Mouse (Mus musculus) liver, postnatal 0 days (tissue): ENCODE results near the gene Peli2. TPM values are rescaled to one million over a fixed set of nuclear protein-coding genes. Genes with fewer than 3 reads are reported as not detected.

ENCODE experiments used
- ATAC-seq: fragments of 200-750 bp; cut with Nextera tagmentation; 2 replicates; pipeline ENCODE4 v1.8.0; 2017; ENCODE audit warnings: mild to moderate bottlenecking, moderate library complexity
- DNase-seq: peaks from one replicate; pipeline ENCODE4 v3.0.0-alpha.2; 2016
- H3K27ac ChIP-seq: fragments of 300-500 bp; sonication (generic); 2 replicates; pipeline ENCODE4 v1.5.1; 2014; ENCODE audit warnings: antibody characterized with exemption, moderate library complexity, mild to moderate bottlenecking, low read depth
- H3K27me3 ChIP-seq: fragments of 300-500 bp; sonication (generic); 2 replicates; pipeline ENCODE4 v1.6.1; 2014; ENCODE audit warnings: low read length, control low read depth, mixed read lengths; ENCODE audit not compliant: insufficient read depth
- H3K36me3 ChIP-seq: fragments of 300-500 bp; sonication (generic); replicated peaks from 2 replicates; pipeline ENCODE4 v1.6.1; 2014; ENCODE audit warnings: mild to moderate bottlenecking, control low read depth, low read length, moderate library complexity, mixed read lengths; ENCODE audit not compliant: insufficient read depth
- H3K4me1 ChIP-seq: fragments of 300-500 bp; sonication (generic); 2 replicates; pipeline ENCODE4 v1.6.1; 2014; ENCODE audit warnings: antibody characterized with exemption, mild to moderate bottlenecking, control low read depth; ENCODE audit not compliant: insufficient read depth
- H3K4me2 ChIP-seq: fragments of 300-500 bp; sonication (generic); 2 replicates; pipeline ENCODE4 v1.6.1; 2014; ENCODE audit warnings: low read depth, mild to moderate bottlenecking, low read length, moderate library complexity, mixed read lengths
- H3K4me3 ChIP-seq: fragments of 300-500 bp; sonication (generic); 2 replicates; pipeline ENCODE4 v1.5.1; 2014; ENCODE audit warnings: low read depth, low read length
- H3K9ac ChIP-seq: fragments of 300-500 bp; sonication (generic); replicated peaks from 2 replicates; pipeline ENCODE4 v1.6.1; 2014; ENCODE audit warnings: mild to moderate bottlenecking, moderate library complexity
- H3K9me3 ChIP-seq: fragments of 300-500 bp; sonication (generic); 2 replicates; pipeline ENCODE4 v1.6.1; 2016; ENCODE audit warnings: mild to moderate bottlenecking, control low read depth, low read length, mixed read lengths
- CTCF ChIP-seq: sonication (generic); IDR thresholded peaks from 2 replicates; pipeline ENCODE4 v1.5.1; 2016; ENCODE audit warnings: antibody characterized with exemption, low read depth
- EP300 ChIP-seq: IDR thresholded peaks from 2 replicates; pipeline ENCODE4 v1.6.1; 2016; ENCODE audit warnings: antibody characterized with exemption, low read depth, mild to moderate bottlenecking
- WGBS: fragments of 180-500 bp; shearing (Covaris S2); extraction: QIAGEN DNeasy Blood & Tissue Kit; methylation state at CpG from one replicate; pipeline ENCODE4 v1.1.7; 2014; ENCODE audit not compliant: insufficient replicate concordance; 5-methylcytosine and 5-hydroxymethylcytosine counted together
- polyA plus RNA-seq: library from polyadenylated mRNA; unstranded; fragments of >200 nt; fragmentation: Nextera tagmentation; extraction: Ambion mirVana; gene quantifications from 2 replicates; pipeline ENCODE4 v1.2.1, GENCODE M21; 2015

The Peli2 gene
- polyA plus RNA-seq, 1 experiment from 2014 or later: 1.5 TPM

- Histone ChIP-seq H3K27ac (no peak overlapping the region), H3K27me3 (no peaks in the 10 kb centered on the region), H3K9me3 (peaks cover 2% of the 10 kb centered on the region; the same call in 1 of the 2 replicates), H3K4me1 (0 out of 2 replicates have a peak, but pooled peaks cover under 1% of the 10 kb centered on the region), H3K4me3 (no peak overlapping the region), H3K9ac (no peak overlapping the region), H3K36me3 (peaks cover 2% of the 10 kb centered on the region; the same call in 1 of the 2 replicates), H3K4me2 (no peak overlapping the region)
- no peak for TF ChIP-seq CTCF
- TF ChIP-seq EP300: no peak
- no peak for DNase-seq
- ATAC-seq: no peak
- 76% methylated on average over 6 of the region's 6 CpGs for WGBS
Observed at GRCm38 (mm10) chr14:48186302-48186701, 65.7 kb downstream of the Peli2 start.

GRCm38 (mm10) chr14:48187100-48187499, 66.5 kb downstream of the Peli2 start:
- Histone ChIP-seq H3K9me3 (no peaks in the 10 kb centered on the region), H3K4me2 (no peak overlapping the region), H3K4me3 (no peak overlapping the region), H3K27me3 (no peaks in the 10 kb centered on the region), H3K27ac (no peak overlapping the region), H3K36me3 (no peaks in the 10 kb centered on the region; the same call in 1 of the 2 replicates), H3K4me1 (0 out of 2 replicates have a peak, but pooled peaks cover 2% of the 10 kb centered on the region), H3K9ac (no peak overlapping the region)
- ATAC-seq (no peak), DNase-seq (no peak)
- 76% methylated on average over 9 of the region's 9 CpGs for WGBS
- no peak for TF ChIP-seq EP300
- TF ChIP-seq CTCF: no peak

- Histone ChIP-seq H3K4me1 (0 out of 2 replicates have a peak, but pooled peaks cover 2% of the 10 kb centered on the region), H3K9ac (no peak overlapping the region), H3K4me3 (no peak overlapping the region), H3K27me3 (no peaks in the 10 kb centered on the region), H3K27ac (no peak overlapping the region), H3K36me3 (no peaks in the 10 kb centered on the region), H3K4me2 (no peak overlapping the region), H3K9me3 (no peaks in the 10 kb centered on the region)
- TF ChIP-seq CTCF: no peak
- TF ChIP-seq EP300: no peak
- DNase-seq (no peak), ATAC-seq (no peak)
- 48% methylated on average over 8 of the region's 8 CpGs for WGBS
Observed at GRCm38 (mm10) chr14:48189330-48189729, 68.7 kb downstream of the Peli2 start.

DNA sequence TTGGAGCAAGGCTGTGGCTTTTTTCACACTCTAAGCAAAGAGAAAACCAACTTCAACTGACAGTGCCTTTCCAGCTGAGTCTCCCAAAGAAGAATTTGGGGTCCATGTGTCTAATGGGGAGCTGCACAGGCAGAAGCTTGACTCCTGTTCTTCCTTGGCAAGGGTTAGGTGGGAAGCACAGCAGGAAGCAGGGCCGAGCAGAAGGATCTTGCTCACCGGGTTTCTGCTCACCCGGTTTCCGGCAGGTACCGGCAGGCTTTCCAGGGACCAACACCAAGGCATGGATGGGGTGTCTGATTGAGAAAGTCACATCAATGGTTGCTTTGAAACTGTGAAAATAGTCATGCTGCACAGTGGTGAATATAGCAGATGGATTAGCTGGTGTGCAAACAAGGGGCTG, 70.3 kb downstream of the Peli2 start:
- H3K27ac ChIP-seq: no peak overlapping the region
- 84% methylated on average over 5 of the region's 5 CpGs for WGBS
- 0 out of 2 replicates have a peak, but pooled peaks cover 2% of the 10 kb centered on the region for H3K4me1 ChIP-seq
- H3K4me3 ChIP-seq: no peak overlapping the region
- H3K27me3 ChIP-seq: no peaks in the 10 kb centered on the region
- no peak for TF ChIP-seq CTCF
- no peak for TF ChIP-seq EP300
- no peaks in the 10 kb centered on the region for H3K9me3 ChIP-seq
- no peaks in the 10 kb centered on the region for H3K36me3 ChIP-seq
- H3K4me2 ChIP-seq: no peak overlapping the region
- ATAC-seq: no peak
- DNase-seq: no peak
- no peak overlapping the region for H3K9ac ChIP-seq

GRCm38 (mm10) chr14:48191925-48192324, 71.3 kb downstream of the Peli2 start:
- Histone ChIP-seq H3K4me2 (no peak overlapping the region), H3K4me3 (no peak overlapping the region), H3K27ac (no peak overlapping the region), H3K9ac (no peak overlapping the region), H3K9me3 (no peaks in the 10 kb centered on the region), H3K27me3 (no peaks in the 10 kb centered on the region), H3K36me3 (no peaks in the 10 kb centered on the region), H3K4me1 (0 out of 2 replicates have a peak, but pooled peaks cover 2% of the 10 kb centered on the region)
- ATAC-seq (no peak), DNase-seq (no peak)
- 85% methylated on average over 3 of the region's 3 CpGs for WGBS
- TF ChIP-seq CTCF (no peak), EP300 (no peak)

DNA sequence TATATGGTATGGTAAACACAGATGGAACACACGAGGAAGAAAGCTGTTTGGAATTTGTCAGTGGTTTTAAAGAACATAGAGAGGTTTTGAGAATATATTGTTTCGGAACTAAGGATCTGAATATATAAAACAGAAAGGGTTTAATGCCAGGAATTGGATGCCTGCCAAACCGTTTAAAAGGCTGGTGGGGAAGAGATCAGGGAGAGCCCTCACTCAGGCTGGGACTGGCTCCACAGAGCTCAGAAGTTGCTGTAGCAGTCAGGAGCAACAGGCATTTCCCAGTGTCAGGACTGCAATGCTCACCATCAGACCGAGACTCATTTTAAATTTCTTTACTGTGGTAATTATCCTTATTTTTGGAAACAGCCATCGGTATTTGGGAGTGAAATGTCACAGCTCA, 76.2 kb downstream of the Peli2 start:
- H3K9ac ChIP-seq: no peak overlapping the region
- DNase-seq (no peak), ATAC-seq (no peak)
- no peak for TF ChIP-seq EP300
- TF ChIP-seq CTCF: no peak
- no peaks in the 10 kb centered on the region for H3K27me3 ChIP-seq
- no peak overlapping the region for H3K4me2 ChIP-seq
- no peak overlapping the region for H3K27ac ChIP-seq
- H3K4me1 ChIP-seq: peaks cover 4% of the 10 kb centered on the region
- no peaks in the 10 kb centered on the region for H3K9me3 ChIP-seq
- H3K4me3 ChIP-seq: no peak overlapping the region
- no peaks in the 10 kb centered on the region for H3K36me3 ChIP-seq
- 68% methylated on average over 5 of the region's 5 CpGs for WGBS

GRCm38 (mm10) chr14:48197287-48197686, 76.7 kb downstream of the Peli2 start:
- Histone ChIP-seq H3K36me3 (no peaks in the 10 kb centered on the region), H3K4me1 (peaks cover 9% of the 10 kb centered on the region), H3K27ac (no peak overlapping the region), H3K9me3 (no peaks in the 10 kb centered on the region), H3K4me2 (no peak overlapping the region), H3K27me3 (no peaks in the 10 kb centered on the region), H3K9ac (no peak overlapping the region), H3K4me3 (no peak overlapping the region)
- 57% methylated on average over 7 of the region's 7 CpGs for WGBS
- DNase-seq (no peak), ATAC-seq (no peak)
- no peak for TF ChIP-seq EP300
- no peak for TF ChIP-seq CTCF
